Mouse (Mus musculus) small intestine, adult 2 months (tissue): ENCODE measurements around the gene Slc5a5.

ENCODE experiments used
- CTCF ChIP-seq: fragments of 200-500 bp; IDR thresholded peaks from 2 replicates; pipeline ENCODE4 v1.5.1; 2012; ENCODE audit warnings: low read depth, mild to moderate bottlenecking, control low read depth, inconsistent platforms, low read length, moderate library complexity, mixed read lengths; ENCODE audit not compliant: insufficient replicate concordance, insufficient read length; ENCODE audit errors: extremely low read depth
- POLR2A ChIP-seq: fragments of 200-500 bp; IDR thresholded peaks from 2 replicates; pipeline ENCODE4 v1.6.1; 2012; ENCODE audit warnings: low read depth, mild to moderate bottlenecking, control low read depth, inconsistent platforms, low read length, moderate library complexity

- TF ChIP-seq CTCF (no peak), POLR2A (no peak)
Observed at GRCm38 (mm10) chr8:70879500-70879899, 13.1 kb downstream of the Slc5a5 start.
